Mouse (Mus musculus): ENCODE measurements around the gene Ncor2.

Gene Ncor2

DNA sequence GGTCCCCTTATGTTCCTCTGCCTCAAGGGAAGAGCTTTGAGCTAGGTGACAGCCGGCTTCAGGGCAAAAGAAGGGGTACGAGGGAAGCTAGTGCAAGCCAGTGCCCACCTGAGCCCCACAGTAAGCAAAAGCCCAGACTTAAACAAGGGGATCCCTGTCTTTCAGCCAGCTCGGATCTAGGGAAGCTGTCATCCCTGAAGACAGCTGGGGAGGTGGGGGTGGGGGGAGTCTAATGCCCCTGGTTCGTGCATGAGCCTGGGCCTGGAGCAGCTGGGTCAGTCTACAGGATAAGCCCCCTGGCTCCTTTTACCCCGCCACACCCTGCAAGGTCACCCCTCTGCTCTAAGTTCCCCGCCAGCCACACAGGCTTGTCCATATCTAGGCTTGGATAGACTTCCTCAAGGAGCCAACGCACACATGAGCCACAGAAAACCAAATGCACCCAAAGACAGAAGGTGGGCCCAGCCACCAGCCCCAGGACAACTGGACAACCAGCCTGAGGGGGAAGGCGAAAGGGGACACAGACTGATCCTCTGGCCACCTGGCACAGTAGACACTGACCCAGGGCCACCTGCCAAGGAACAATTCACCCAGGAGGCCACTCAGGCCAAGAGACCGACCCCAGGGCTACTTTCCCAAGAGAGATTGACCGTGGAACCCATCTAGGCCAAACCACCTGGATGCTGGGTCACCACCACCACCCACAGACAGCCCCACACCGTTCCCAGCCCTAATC is 8.7 kb downstream of the Ncor2 start:
- no peak for DNase-seq (ENCODE audit: low spot score)

DNA sequence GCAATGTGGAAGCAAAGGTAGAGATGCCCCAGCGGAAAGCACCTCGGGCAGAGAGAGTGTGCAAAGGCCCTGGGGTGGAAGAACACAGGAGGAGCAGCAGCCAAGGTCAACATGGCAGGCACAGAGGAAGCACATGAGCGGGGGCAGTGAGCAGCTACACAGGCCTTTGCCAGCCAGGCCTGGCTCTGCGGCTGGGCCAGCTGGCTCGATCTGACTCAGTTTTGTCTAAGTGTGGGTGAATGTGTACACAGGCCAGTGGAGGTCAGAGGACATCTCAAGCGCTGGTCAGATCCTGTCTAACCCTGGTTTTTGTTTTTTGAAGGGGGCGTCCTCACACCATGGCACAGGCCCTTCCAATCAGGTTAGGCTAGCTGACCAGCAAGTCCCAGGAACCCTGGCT is 10.9 kb downstream of the Ncor2 start:
- DNase-seq (ENCODE audit: low spot score) = peak; percentile 91

- DNase-seq (ENCODE audit: low spot score) = no peak
These were observed 11.5 kb downstream of the Ncor2 start for GRCm38 (mm10) chr5:125167524-125167923.

DNA sequence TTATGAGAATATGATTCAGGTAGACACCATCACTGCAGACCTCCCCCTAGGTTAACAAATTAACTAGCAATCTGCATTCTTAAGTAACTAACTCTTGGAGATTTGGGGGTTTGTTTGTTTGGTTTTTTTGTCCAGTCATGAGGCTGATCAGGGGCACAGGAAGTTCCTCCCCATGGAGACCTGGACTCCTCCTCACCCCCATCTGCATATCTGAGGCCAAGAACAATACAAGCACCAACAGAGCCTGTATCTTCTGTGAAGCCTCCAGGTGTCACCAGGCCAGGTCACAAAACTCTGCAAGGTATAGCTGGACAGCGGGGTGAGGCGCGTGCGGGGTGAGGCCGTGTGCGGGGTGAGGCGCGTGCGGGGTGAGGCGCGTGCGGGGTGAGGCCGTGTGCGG is 13.0 kb downstream of the Ncor2 start:
- no peak for DNase-seq (ENCODE audit: low spot score)

DNA sequence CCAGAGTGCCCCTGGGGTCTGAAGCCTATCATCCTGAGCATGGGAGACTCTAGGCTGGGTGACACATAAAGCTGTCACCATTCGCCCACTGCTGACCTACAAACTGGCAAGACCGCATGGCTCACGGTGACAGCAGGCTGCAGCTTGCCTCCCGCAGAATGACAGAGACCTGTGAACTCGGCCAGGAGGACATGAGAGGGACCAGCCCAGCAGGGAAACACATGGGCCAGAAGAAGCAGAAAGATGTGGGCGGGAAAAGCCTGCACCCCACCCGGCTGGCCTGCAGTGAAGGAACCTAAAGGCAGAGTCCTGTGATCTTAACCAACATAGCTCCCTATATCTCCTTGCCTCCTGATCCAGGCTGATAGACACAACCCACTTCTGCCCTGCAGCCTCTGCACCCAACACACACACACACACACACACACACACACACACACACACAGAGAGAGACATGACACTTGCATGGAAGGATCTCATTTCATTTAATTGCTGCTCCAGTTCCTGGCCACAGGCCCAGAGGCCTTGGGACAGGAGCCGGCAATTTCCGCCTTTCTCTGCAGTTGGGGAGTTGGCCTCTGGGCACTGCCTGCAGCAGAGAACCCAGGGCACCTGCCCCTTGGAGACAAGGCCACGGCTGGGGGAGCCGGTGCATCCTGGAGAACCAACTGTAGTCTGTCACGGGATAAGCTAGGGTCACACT is 14.4 kb downstream of the Ncor2 start:
- DNase-seq (ENCODE audit: low spot score) = peak; percentile 94

DNA sequence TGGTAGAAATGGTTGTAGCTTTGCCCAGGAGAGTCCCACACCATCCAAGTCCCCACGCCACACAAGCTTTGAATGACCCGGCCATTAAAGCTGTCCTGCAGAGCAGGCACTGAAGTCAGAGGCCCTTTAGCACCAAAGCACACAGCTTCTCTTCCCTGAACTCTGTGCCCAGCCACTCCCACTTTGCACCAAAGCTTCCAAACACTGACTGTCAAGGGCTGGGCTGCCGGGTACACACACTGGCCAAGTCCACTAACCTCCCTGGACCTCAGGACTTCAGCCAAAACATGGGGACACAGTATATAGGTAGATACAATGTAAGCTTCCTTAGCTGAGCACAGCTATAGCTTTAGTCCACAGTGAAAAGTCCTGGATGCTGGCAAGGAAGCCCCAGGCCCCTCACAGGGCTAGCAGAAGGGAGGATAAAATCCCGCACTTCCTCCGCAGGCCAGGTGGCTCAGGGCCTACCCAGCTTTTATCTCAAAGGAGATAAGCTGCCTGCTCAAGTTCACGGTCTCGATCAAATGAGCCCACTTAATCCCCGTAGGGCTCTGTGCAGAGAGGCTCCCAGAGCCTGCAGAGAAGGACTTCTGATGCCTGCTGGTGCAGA is 15.5 kb downstream of the Ncor2 start:
- peak; percentile 87 for DNase-seq (ENCODE audit: low spot score)

- DNase-seq (ENCODE audit: low spot score) = no peak
These were observed 16.6 kb downstream of the Ncor2 start for GRCm38 (mm10) chr5:125162461-125162860.

DNA sequence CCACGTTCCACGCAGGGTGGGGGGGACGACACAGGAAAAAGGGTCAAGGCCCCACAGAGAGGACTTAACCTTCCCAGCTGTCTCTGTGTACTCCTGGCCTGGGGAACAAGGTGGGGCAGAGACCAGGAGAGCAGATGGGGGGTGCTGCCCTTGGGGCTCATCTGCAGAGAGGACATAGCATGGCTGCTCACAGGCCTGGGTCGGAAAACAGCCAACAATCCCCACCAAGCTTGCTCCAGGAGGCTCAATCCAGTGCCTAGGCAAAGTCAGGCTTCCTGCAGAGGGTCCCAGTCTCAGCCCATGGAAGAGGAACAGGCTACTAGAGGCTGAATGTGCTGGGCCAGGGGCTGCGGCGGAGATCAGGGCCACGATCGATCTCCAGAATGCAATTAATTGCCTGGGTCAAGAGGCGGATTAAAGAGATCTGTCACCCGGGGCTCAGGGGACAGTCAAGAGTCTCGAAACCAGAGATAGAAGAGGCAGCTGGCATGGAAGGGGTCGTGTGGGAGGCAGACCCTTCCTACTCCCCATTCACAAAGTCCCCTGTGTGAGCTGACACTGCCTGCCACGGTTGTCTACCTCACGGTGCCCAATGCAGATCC is 19.1 kb downstream of the Ncor2 start:
- DNase-seq (ENCODE audit: low spot score) = no peak

- peak; percentile 93 for DNase-seq (ENCODE audit: low spot score)
These were observed 19.7 kb downstream of the Ncor2 start for GRCm38 (mm10) chr5:125159293-125159692.

DNA sequence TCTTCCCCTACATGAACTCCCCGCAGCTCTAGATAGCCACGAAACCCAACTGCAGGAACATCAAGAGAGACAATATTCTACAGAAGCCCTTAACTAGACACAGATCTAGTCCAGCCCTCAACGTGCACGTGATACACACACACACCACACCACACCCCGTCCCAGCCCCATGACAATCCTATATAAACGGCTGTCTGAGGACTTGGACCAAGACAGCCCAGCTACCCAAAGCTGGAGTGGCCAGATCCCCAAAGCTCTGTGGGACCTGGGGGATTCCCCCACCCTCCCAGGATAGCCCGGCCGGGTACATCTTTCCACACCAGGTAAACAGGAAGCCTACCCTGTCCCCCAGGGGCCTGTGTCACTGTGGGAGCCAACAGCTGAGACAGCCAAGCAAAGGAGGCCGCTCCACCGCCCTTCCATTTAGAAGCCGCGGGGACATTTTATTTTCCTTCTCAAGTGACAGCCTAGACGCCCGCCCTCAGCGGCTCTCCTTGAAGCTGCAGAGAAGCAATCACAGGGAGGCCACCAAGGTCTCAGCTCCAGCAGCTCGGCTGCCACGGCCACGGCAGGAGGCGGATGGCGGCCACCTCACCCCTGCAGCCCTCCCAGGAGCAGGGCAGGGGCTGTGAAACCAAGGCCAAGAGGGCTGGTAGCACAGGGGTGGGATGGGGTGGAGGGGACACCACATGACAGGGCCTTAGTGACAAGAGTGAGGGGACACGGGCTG is 20.6 kb downstream of the Ncor2 start:
- DNase-seq (ENCODE audit: low spot score) = no peak

- no peak for DNase-seq (ENCODE audit: low spot score)
These were observed 21.5 kb downstream of the Ncor2 start for GRCm38 (mm10) chr5:125157375-125158033.

- peak; percentile 60 for DNase-seq (ENCODE audit: low spot score)
These were observed 22.4 kb downstream of the Ncor2 start for GRCm38 (mm10) chr5:125156418-125157205.

DNA sequence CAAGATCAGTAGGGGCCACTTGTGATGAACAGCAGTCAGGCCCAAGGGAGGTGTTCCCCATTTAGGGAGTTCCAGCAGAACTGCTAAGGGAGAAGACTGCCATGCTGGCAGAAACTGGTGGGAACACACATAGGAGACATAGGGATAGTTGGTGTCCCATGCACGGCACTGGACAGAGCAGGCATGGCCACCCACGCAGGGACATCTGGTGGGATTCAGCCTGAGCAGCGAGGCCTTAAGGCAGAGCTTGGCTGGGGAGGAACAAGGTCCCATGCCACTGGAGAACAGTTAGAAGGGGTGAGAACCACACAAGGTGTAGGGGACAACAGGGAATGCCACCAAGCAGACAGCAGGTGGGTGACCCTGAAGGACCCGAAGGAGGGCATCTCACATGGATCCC is 23.6 kb downstream of the Ncor2 start:
- no peak for DNase-seq (ENCODE audit: low spot score)

DNA sequence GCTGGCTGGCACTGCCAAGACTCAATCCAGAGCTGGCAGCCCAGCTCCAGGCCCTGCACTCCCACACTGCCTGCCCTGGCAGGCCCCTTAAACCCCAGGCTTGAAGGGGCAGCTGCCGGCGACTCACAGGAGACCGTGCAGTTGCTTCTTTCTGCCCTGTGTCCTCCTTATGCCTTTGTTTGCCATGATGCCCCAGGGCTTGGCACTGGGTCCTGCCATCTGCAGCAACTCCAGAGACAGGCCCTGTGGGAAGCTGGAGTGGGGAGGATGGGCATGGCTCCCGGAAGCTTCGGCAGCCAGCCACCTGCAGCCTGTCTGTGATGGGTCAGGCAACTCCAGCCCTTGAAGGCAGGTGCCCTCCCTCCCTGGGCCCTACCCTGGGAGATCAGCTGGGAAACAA is 24.0 kb downstream of the Ncor2 start:
- DNase-seq (ENCODE audit: low spot score) = peak; percentile 87

DNA sequence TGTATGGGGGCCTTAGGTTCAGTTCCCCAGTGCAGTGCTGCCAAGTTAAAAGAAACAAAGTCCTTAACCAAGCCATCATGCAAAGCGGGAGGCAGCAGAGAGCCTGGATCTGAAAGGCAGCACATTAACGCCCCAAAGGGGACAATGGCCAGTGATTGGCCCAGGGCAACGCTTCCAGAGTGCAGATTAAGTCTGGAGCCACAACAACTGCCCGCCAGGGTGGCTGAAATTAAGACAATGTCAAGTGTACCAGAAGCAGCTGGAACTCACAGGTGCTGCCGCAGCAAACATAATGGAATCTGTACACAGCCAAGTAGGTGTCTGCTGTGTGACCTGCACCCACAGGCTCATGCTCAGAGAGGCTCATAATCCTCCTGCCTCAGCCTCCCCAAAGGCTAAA is 24.8 kb downstream of the Ncor2 start:
- no peak for DNase-seq (ENCODE audit: low spot score)

DNA sequence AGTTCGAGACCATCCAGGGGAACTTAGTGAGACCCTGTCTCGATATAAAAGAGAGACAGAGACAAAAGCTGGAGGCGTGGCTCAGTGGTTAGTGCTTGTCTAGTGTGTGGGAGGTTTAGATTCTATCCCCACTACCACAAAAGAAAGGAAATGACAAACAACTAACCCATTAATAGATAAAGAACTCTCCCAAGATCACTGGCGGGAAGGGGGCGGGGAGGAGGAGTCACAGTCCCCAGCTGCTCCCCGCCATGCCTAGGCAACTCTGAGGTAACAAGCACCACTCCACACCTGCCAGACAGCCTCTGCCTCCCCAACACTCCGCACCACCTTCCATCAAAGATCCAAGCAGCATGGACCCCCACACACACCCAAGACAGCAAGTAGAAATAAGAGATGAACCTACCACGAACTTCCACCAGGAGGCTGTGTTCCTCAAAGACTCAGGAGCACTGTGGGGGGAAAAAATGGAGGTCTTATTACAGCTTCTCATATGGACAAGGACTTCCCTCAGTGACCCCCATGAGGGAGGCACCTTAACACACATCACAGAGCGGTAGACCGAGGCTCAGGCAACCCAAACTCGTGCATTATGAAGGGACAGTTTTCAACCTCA is 25.7 kb downstream of the Ncor2 start:
- no peak for DNase-seq (ENCODE audit: low spot score)

DNA sequence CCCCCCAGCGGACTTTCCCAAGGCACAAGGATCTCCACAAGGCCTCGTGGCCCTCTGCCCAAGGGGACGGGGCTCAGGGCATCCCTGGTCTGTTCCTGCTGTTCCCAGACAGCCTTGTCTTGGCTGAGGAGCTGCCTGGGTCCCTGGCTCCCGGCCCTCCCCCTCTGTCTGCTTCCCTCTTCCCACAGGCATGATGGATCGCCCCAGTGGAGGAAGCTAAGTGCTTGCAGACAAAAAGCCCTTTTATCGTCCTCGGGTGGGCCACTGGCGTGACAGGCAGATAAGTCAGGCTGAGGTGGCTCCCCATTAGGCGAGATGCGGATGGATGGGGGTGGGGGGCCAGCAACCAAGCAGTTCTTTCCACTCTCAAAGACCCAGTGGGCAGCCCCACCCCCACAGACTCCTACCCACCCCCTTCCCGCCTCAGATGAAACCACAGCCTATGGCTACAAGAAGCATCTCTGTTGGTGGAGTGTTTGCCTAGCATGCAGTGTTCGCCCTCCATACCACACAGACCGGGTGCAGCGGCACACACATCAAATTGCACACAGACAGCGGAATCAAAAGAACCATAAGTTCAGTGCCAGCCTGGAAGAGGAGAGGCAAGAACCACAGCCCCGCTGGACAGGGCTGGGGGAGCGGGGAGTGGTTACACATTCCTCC is 27.0 kb downstream of the Ncor2 start:
- DNase-seq (ENCODE audit: low spot score) = no peak

DNA sequence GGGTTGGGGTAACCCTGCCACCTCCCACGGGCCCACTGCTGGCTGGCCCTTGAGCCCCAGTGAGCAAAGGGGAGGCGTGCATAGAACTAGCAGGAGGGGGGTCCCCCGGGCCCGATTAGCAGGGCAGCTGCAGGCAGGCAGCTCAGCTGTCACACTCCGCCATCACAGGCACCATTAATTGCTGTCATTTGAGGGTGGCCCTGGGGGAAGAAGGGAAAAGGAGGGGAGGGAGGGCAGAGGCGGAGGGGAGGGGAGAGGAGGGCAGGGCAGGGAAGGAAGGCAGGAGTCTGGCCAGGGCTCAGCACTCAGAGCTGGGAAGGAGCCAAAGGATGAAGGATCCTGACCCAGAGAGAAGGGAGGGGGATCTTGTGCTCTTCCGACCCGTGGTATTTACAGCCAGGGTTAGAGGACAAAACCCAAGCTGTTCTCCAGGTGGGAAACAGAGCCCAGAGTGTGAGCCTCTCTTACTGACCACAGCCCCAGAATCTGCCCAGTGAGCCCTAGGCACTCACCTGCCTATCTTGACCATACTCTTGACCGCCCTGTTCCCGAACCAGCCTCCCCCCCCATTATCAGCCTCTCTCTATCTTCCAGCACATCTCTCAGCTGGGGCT is 28.0 kb downstream of the Ncor2 start:
- peak; percentile 64 for DNase-seq (ENCODE audit: low spot score)

DNA sequence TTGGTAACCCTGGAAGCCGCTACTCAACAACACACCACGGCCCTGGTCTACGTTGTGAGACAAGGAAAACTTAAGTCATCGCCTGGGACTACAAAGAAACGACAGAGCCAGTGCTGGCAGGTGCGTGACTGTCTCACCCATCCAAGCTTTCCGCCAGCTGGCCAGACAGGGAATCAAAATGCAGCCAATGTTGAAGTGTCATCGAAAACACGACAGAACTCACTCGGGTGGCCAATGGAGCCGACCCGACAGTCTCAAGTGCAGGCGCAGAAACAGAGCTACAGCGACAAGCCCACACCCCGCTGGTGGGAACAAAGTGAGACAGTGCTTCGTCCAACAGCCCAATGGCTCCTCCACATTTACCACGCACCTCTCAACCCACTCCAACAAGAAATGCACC is 29.9 kb downstream of the Ncor2 start:
- DNase-seq (ENCODE audit: low spot score) = no peak

Data from adipocyte (in vitro differentiated cells).